Mouse (Mus musculus): ENCODE measurements around the gene Zfp654. TPM values are rescaled to one million over a fixed set of nuclear protein-coding genes. Genes with fewer than 3 reads are reported as not detected.
"Not testable (repeated sequence)": the region's sequence is repeated elsewhere in the genome, so short reads cannot be mapped to it uniquely, and the experiment has no call there.

The Zfp654 gene
- polyA plus RNA-seq, 1 experiment from 2014 or later, result 9.4 TPM

GRCm38 (mm10) chr16:64872841-64873240 lies 21.4 kb upstream of the Zfp654 start:
- 22% methylated on average over 7 of the region's 7 CpGs for WGBS

GRCm38 (mm10) chr16:64872296-64872695 lies 20.8 kb upstream of the Zfp654 start:
- ATAC-seq (ENCODE audit: insufficient number of reproducible peaks, low FRiP score, low TSS enrichment, low read depth) (no peak), DNase-seq (ENCODE audit: low spot score) (no peak)
- no peak overlapping the region for H3K4me3 ChIP-seq (ENCODE audit: low read depth, low read length)
- no peak overlapping the region for H3K4me2 ChIP-seq (ENCODE audit: low read depth, severe bottlenecking)
- no peaks in the 10 kb centered on the region for H3K36me3 ChIP-seq (ENCODE audit: control insufficient read depth, insufficient read depth, low read length)
- H3K9me3 ChIP-seq (ENCODE audit: control insufficient read depth, low read length), result no peaks in the 10 kb centered on the region
- no peak overlapping the region for H3K9ac ChIP-seq (ENCODE audit: low read length)
- H3K27ac ChIP-seq (replicated peaks; ENCODE audit: low read depth, low read length), result no peak overlapping the region
- no peaks in the 10 kb centered on the region for H3K4me1 ChIP-seq (ENCODE audit: control insufficient read depth, insufficient read depth, low read length)
- WGBS, result 35% methylated on average over 3 of the region's 3 CpGs
- H3K27me3 ChIP-seq (ENCODE audit: control insufficient read depth, insufficient read depth, low read length), result no peaks in the 10 kb centered on the region

More at GRCm38 (mm10) chr16:64872841-64873240, 21.4 kb upstream of the Zfp654 start:
- Histone ChIP-seq H3K4me2 (ENCODE audit: low read depth, severe bottlenecking) (peak overlapping the region; percentile 22; the same call in 1 of the 2 replicates), H3K36me3 (ENCODE audit: control insufficient read depth, insufficient read depth, low read length) (no peaks in the 10 kb centered on the region), H3K27me3 (ENCODE audit: control insufficient read depth, insufficient read depth, low read length) (no peaks in the 10 kb centered on the region), H3K9ac (ENCODE audit: low read length) (no peak overlapping the region), H3K9me3 (ENCODE audit: control insufficient read depth, low read length) (no peaks in the 10 kb centered on the region), H3K4me3 (ENCODE audit: low read depth, low read length) (no peak overlapping the region), H3K27ac (replicated peaks; ENCODE audit: low read depth, low read length) (no peak overlapping the region), H3K4me1 (ENCODE audit: control insufficient read depth, insufficient read depth, low read length) (no peaks in the 10 kb centered on the region)
- ATAC-seq (ENCODE audit: insufficient number of reproducible peaks, low FRiP score, low TSS enrichment, low read depth) (no peak), DNase-seq (ENCODE audit: low spot score) (no peak)

- Histone ChIP-seq H3K36me3 (ENCODE audit: control insufficient read depth, insufficient read depth, low read length) (no peaks in the 10 kb centered on the region), H3K4me2 (ENCODE audit: low read depth, severe bottlenecking) (no peak overlapping the region), H3K4me3 (ENCODE audit: low read depth, low read length) (no peak overlapping the region), H3K9ac (ENCODE audit: low read length) (no peak overlapping the region), H3K9me3 (ENCODE audit: control insufficient read depth, low read length) (no peaks in the 10 kb centered on the region), H3K27me3 (ENCODE audit: control insufficient read depth, insufficient read depth, low read length) (no peaks in the 10 kb centered on the region), H3K27ac (replicated peaks; ENCODE audit: low read depth, low read length) (no peak overlapping the region), H3K4me1 (ENCODE audit: control insufficient read depth, insufficient read depth, low read length) (no peaks in the 10 kb centered on the region)
- WGBS, result 82% methylated on average over 2 of the region's 2 CpGs
- ATAC-seq (ENCODE audit: insufficient number of reproducible peaks, low FRiP score, low TSS enrichment, low read depth) (no peak), DNase-seq (ENCODE audit: low spot score) (no peak)
These were observed 18.2 kb upstream of the Zfp654 start for GRCm38 (mm10) chr16:64869621-64870020.

- no peak for DNase-seq (ENCODE audit: low spot score)
- WGBS, result 63% methylated on average over 6 of the region's 6 CpGs
These were observed 17.2 kb upstream of the Zfp654 start for GRCm38 (mm10) chr16:64868613-64869012.

DNA sequence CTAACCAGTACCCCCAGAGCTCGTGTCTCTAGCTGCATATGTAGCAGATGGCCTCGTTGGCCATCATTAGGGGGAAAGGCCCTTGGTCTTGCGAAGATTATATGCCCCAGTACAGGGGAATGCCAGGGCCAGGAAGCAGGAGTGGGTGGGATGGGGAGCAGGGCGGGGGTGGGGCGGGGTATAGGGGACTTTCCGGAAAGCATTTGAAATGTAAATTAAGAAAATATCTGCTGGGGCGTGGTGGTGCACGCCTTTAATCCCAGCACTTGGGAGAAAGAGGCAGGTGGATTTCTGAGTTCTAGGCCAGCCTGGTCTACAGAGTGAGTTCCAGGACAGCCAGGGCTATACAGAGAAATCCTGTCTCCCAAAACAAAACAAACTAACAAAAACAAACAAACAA lies 14.4 kb upstream of the Zfp654 start:
- 85% methylated on average over 8 of the region's 8 CpGs for WGBS
- H3K27ac ChIP-seq (replicated peaks; ENCODE audit: low read depth, low read length); DNase-seq (ENCODE audit: low spot score); H3K4me3 ChIP-seq (ENCODE audit: low read depth, low read length); H3K9me3 ChIP-seq (ENCODE audit: control insufficient read depth, low read length); H3K4me1 ChIP-seq (ENCODE audit: control insufficient read depth, insufficient read depth, low read length); H3K27me3 ChIP-seq (ENCODE audit: control insufficient read depth, insufficient read depth, low read length); H3K9ac ChIP-seq (ENCODE audit: low read length); ATAC-seq (ENCODE audit: insufficient number of reproducible peaks, low FRiP score, low TSS enrichment, low read depth); H3K4me2 ChIP-seq (ENCODE audit: low read depth, severe bottlenecking); H3K36me3 ChIP-seq (ENCODE audit: control insufficient read depth, insufficient read depth, low read length): not testable (repeated sequence)

More at GRCm38 (mm10) chr16:64868613-64869012, 17.2 kb upstream of the Zfp654 start:
- no peak overlapping the region for H3K9ac ChIP-seq (ENCODE audit: low read length)
- no peaks in the 10 kb centered on the region for H3K36me3 ChIP-seq (ENCODE audit: control insufficient read depth, insufficient read depth, low read length)
- no peak overlapping the region for H3K27ac ChIP-seq (replicated peaks; ENCODE audit: low read depth, low read length)
- H3K27me3 ChIP-seq (ENCODE audit: control insufficient read depth, insufficient read depth, low read length), result no peaks in the 10 kb centered on the region
- H3K9me3 ChIP-seq (ENCODE audit: control insufficient read depth, low read length), result no peaks in the 10 kb centered on the region
- H3K4me2 ChIP-seq (ENCODE audit: low read depth, severe bottlenecking), result no peak overlapping the region
- no peak overlapping the region for H3K4me3 ChIP-seq (ENCODE audit: low read depth, low read length)
- no peak for ATAC-seq (ENCODE audit: insufficient number of reproducible peaks, low FRiP score, low TSS enrichment, low read depth)
- H3K4me1 ChIP-seq (ENCODE audit: control insufficient read depth, insufficient read depth, low read length), result no peaks in the 10 kb centered on the region

- Histone ChIP-seq H3K9ac (ENCODE audit: low read length) (no peak overlapping the region), H3K27ac (replicated peaks; ENCODE audit: low read depth, low read length) (no peak overlapping the region), H3K9me3 (ENCODE audit: control insufficient read depth, low read length) (no peaks in the 10 kb centered on the region), H3K4me3 (ENCODE audit: low read depth, low read length) (no peak overlapping the region), H3K36me3 (ENCODE audit: control insufficient read depth, insufficient read depth, low read length) (peaks cover 10% of the 10 kb centered on the region), H3K4me2 (ENCODE audit: low read depth, severe bottlenecking) (no peak overlapping the region), H3K27me3 (ENCODE audit: control insufficient read depth, insufficient read depth, low read length) (no peaks in the 10 kb centered on the region), H3K4me1 (ENCODE audit: control insufficient read depth, insufficient read depth, low read length) (0 out of 2 replicates have a peak, but pooled peaks cover 3% of the 10 kb centered on the region)
- no peak for ATAC-seq (ENCODE audit: insufficient number of reproducible peaks, low FRiP score, low TSS enrichment, low read depth)
- WGBS, result 84% methylated on average over 3 of the region's 3 CpGs
- no peak for DNase-seq (ENCODE audit: low spot score)
These were observed 5.5 kb upstream of the Zfp654 start for GRCm38 (mm10) chr16:64856946-64857345.

- Histone ChIP-seq H3K4me3 (ENCODE audit: low read depth, low read length) (peak overlapping the region; percentile 95), H3K4me1 (ENCODE audit: control insufficient read depth, insufficient read depth, low read length) (0 out of 2 replicates have a peak, but pooled peaks cover 3% of the 10 kb centered on the region), H3K9ac (ENCODE audit: low read length) (peak overlapping the region; percentile 92), H3K9me3 (ENCODE audit: control insufficient read depth, low read length) (no peaks in the 10 kb centered on the region), H3K27me3 (ENCODE audit: control insufficient read depth, insufficient read depth, low read length) (no peaks in the 10 kb centered on the region), H3K4me2 (ENCODE audit: low read depth, severe bottlenecking) (peak overlapping the region; percentile 87), H3K27ac (replicated peaks; ENCODE audit: low read depth, low read length) (peak overlapping the region; percentile 96; the same call in 1 of the 2 replicates), H3K36me3 (ENCODE audit: control insufficient read depth, insufficient read depth, low read length) (peaks cover 10% of the 10 kb centered on the region)
- no peak for ATAC-seq (ENCODE audit: insufficient number of reproducible peaks, low FRiP score, low TSS enrichment, low read depth)
- DNase-seq (ENCODE audit: low spot score), result no peak
- 10% methylated on average over 14 of the region's 14 CpGs for WGBS
These were observed 1.4 kb upstream of the Zfp654 start for GRCm38 (mm10) chr16:64852891-64853290.

- Histone ChIP-seq H3K27me3 (ENCODE audit: control insufficient read depth, insufficient read depth, low read length) (no peaks in the 10 kb centered on the region), H3K9ac (ENCODE audit: low read length) (peak overlapping the region; percentile 92), H3K27ac (replicated peaks; ENCODE audit: low read depth, low read length) (peak overlapping the region; percentile 96), H3K36me3 (ENCODE audit: control insufficient read depth, insufficient read depth, low read length) (peaks cover 10% of the 10 kb centered on the region), H3K9me3 (ENCODE audit: control insufficient read depth, low read length) (no peaks in the 10 kb centered on the region), H3K4me1 (ENCODE audit: control insufficient read depth, insufficient read depth, low read length) (0 out of 2 replicates have a peak, but pooled peaks cover 3% of the 10 kb centered on the region), H3K4me2 (ENCODE audit: low read depth, severe bottlenecking) (peak overlapping the region; percentile 87), H3K4me3 (ENCODE audit: low read depth, low read length) (peak overlapping the region; percentile 95)
- ATAC-seq (ENCODE audit: insufficient number of reproducible peaks, low FRiP score, low TSS enrichment, low read depth) (peak; percentile 7; the same call in 1 of the 2 replicates), DNase-seq (ENCODE audit: low spot score) (peak; percentile 53)
- 0% methylated on average over 29 of the region's 53 CpGs for WGBS
These were observed 1.0 kb upstream of the Zfp654 start for GRCm38 (mm10) chr16:64852441-64852871.

DNA sequence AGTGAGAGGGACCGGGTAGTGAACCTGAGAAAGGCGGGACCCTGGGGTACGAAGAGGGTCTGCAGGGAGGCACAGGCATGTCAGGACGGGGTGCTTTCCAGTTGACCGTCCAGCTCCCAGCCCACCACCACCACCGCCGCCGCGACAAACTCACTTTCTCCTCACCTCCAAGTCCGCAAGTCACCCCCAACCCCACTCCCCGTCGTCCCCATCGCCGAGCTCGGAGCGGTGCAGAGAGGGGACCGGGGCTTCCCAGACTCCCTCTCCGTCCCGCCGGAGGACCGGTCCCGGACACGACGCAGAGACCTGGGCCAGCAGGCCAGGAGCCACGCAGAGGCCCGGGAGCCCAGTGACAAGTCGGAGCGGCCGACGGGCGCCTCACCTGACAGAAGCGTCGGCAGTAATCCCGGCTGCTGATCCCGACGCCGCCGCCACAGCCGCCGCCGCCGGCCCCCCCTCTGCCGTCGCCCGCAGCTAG lies 328 bp downstream of the Zfp654 start:
- WGBS, result 0% methylated on average over 28 of the region's 45 CpGs
- Histone ChIP-seq H3K4me3 (ENCODE audit: low read depth, low read length) (peak overlapping the region; percentile 95), H3K27ac (replicated peaks; ENCODE audit: low read depth, low read length) (peak overlapping the region; percentile 68), H3K9ac (ENCODE audit: low read length) (peak overlapping the region; percentile 88), H3K4me1 (ENCODE audit: control insufficient read depth, insufficient read depth, low read length) (0 out of 2 replicates have a peak, but pooled peaks cover 3% of the 10 kb centered on the region), H3K36me3 (ENCODE audit: control insufficient read depth, insufficient read depth, low read length) (peaks cover 6% of the 10 kb centered on the region), H3K4me2 (ENCODE audit: low read depth, severe bottlenecking) (peak overlapping the region; percentile 87), H3K9me3 (ENCODE audit: control insufficient read depth, low read length) (no peaks in the 10 kb centered on the region), H3K27me3 (ENCODE audit: control insufficient read depth, insufficient read depth, low read length) (no peaks in the 10 kb centered on the region)
- ATAC-seq (ENCODE audit: insufficient number of reproducible peaks, low FRiP score, low TSS enrichment, low read depth) (peak; percentile 55), DNase-seq (ENCODE audit: low spot score) (no peak)

All from limb, embryonic 11.5 days (tissue).